Mouse (Mus musculus): ENCODE measurements around the gene Dll1.

Gene Dll1

GRCm38 (mm10) chr17:15337906-15338305, 38.8 kb downstream of the Dll1 start:
- DNase-seq (ENCODE audit: low read depth, low spot score), result peak; percentile 82

GRCm38 (mm10) chr17:15329740-15330318, 46.8 kb downstream of the Dll1 start:
- DNase-seq (ENCODE audit: low read depth, low spot score), result no peak

- DNase-seq (ENCODE audit: low read depth, low spot score), result no peak
Measured at GRCm38 (mm10) chr17:15327106-15327505, 49.6 kb downstream of the Dll1 start.

GRCm38 (mm10) chr17:15325976-15326842, 50.5 kb downstream of the Dll1 start:
- DNase-seq (ENCODE audit: low read depth, low spot score), result no peak

- no peak for DNase-seq (ENCODE audit: low read depth, low spot score)
Measured at GRCm38 (mm10) chr17:15323191-15323834, 53.4 kb downstream of the Dll1 start.
